8 mouse cellular contexts compared by ENCODE assay signal in genomic region chr17:79614691-79615588, GRCm38 (mm10). TPM values are rescaled to one million over a fixed set of nuclear protein-coding genes. Genes with fewer than 3 reads are reported as not detected.
DNase-seq lines count a peak whose midpoint lies in the region; ATAC-seq and TF ChIP-seq lines count a peak whose summit lies in the region.

No protein-coding gene starts in this region.

- no peaks in the 10 kb centered on the region for H3K27me3 ChIP-seq in forebrain, embryonic 12.5 days
- H3K27me3 ChIP-seq in heart, postnatal 0 days (ENCODE audit: control insufficient read depth, insufficient read depth, low read length), result no peaks in the 10 kb centered on the region
- H3K27me3 ChIP-seq in liver, embryonic 16.5 days (ENCODE audit: control insufficient read depth, insufficient read depth, low read depth, low read length), result no peaks in the 10 kb centered on the region
- no peaks in the 10 kb centered on the region for H3K27me3 ChIP-seq in neural tube, embryonic 12.5 days (replicated peaks)
- H3K27me3 ChIP-seq in stomach, postnatal 0 days (ENCODE audit: control insufficient read depth, insufficient read depth, low read length), result no peaks in the 10 kb centered on the region

- peak overlapping the region; percentile 79 for H3K4me3 ChIP-seq in forebrain, embryonic 12.5 days (replicated peaks)
- H3K4me3 ChIP-seq in heart, postnatal 0 days (ENCODE audit: low read depth, low read length), result peak overlapping the region; percentile 92
- H3K4me3 ChIP-seq in liver, embryonic 16.5 days (ENCODE audit: low read depth, low read length), result peak overlapping the region; percentile 81
- peak overlapping the region; percentile 82 for H3K4me3 ChIP-seq in neural tube, embryonic 12.5 days
- H3K4me3 ChIP-seq in stomach, postnatal 0 days (ENCODE audit: low read depth, low read length), result peak overlapping the region; percentile 77

- peaks cover 6% of the 10 kb centered on the region; the same call in 1 of the 2 replicates for H3K4me1 ChIP-seq in forebrain, embryonic 12.5 days
- no peaks in the 10 kb centered on the region; the same call in 1 of the 2 replicates for H3K4me1 ChIP-seq in heart, postnatal 0 days (ENCODE audit: control insufficient read depth, insufficient read depth)
- peaks cover 3% of the 10 kb centered on the region; the same call in 1 of the 2 replicates for H3K4me1 ChIP-seq in liver, embryonic 16.5 days (ENCODE audit: control insufficient read depth, low read depth, low read length)
- 0 out of 2 replicates have a peak, but pooled peaks cover 5% of the 10 kb centered on the region for H3K4me1 ChIP-seq in neural tube, embryonic 12.5 days
- no peaks in the 10 kb centered on the region for H3K4me1 ChIP-seq in stomach, postnatal 0 days (replicated peaks; ENCODE audit: control insufficient read depth, insufficient read depth)

- H3K27ac ChIP-seq in forebrain, embryonic 12.5 days, result peak overlapping the region; percentile 76
- H3K27ac ChIP-seq in heart, postnatal 0 days (ENCODE audit: low read depth), result peak overlapping the region; percentile 90
- peak overlapping the region; percentile 83 for H3K27ac ChIP-seq in liver, embryonic 16.5 days (ENCODE audit: low read length)
- peak overlapping the region; percentile 57; the same call in 1 of the 2 replicates for H3K27ac ChIP-seq in neural tube, embryonic 12.5 days
- peak overlapping the region; percentile 86 for H3K27ac ChIP-seq in stomach, postnatal 0 days (replicated peaks)

- H3K4me2 ChIP-seq in forebrain, embryonic 12.5 days, result peak overlapping the region; percentile 80
- H3K4me2 ChIP-seq in heart, postnatal 0 days (ENCODE audit: low read depth, low read length), result peak overlapping the region; percentile 69
- peak overlapping the region; percentile 81 for H3K4me2 ChIP-seq in liver, embryonic 16.5 days (ENCODE audit: low read depth, low read length)
- H3K4me2 ChIP-seq in neural tube, embryonic 12.5 days (replicated peaks), result peak overlapping the region; percentile 75
- H3K4me2 ChIP-seq in stomach, postnatal 0 days (replicated peaks; ENCODE audit: low read depth), result peak overlapping the region; percentile 83

- WGBS in forebrain, embryonic 12.5 days, result 2% methylated on average over 54 of the region's 57 CpGs
- WGBS in heart, postnatal 0 days, result 1% methylated on average over 49 of the region's 57 CpGs
- WGBS in liver, embryonic 16.5 days (ENCODE audit: insufficient replicate concordance), result 2% methylated on average over 57 of the region's 57 CpGs
- 3% methylated on average over 41 of the region's 57 CpGs for WGBS in neural tube, embryonic 12.5 days
- WGBS in stomach, postnatal 0 days, result 2% methylated on average over 44 of the region's 57 CpGs

- no peaks in the 10 kb centered on the region for H3K36me3 ChIP-seq in forebrain, embryonic 12.5 days (replicated peaks)
- H3K36me3 ChIP-seq in heart, postnatal 0 days (replicated peaks; ENCODE audit: control insufficient read depth, insufficient read depth, low read length), result no peaks in the 10 kb centered on the region
- no peaks in the 10 kb centered on the region for H3K36me3 ChIP-seq in liver, embryonic 16.5 days (ENCODE audit: control insufficient read depth, insufficient read depth)
- H3K36me3 ChIP-seq in neural tube, embryonic 12.5 days, result no peaks in the 10 kb centered on the region
- no peaks in the 10 kb centered on the region for H3K36me3 ChIP-seq in stomach, postnatal 0 days (ENCODE audit: control insufficient read depth, insufficient read depth, low read length)

- H3K9ac ChIP-seq in forebrain, embryonic 12.5 days, result peak overlapping the region; percentile 84
- H3K9ac ChIP-seq in heart, postnatal 0 days (replicated peaks; ENCODE audit: low read depth, low read length), result peak overlapping the region; percentile 83
- peak overlapping the region; percentile 71 for H3K9ac ChIP-seq in liver, embryonic 16.5 days (ENCODE audit: low read depth, low read length)
- H3K9ac ChIP-seq in neural tube, embryonic 12.5 days, result peak overlapping the region; percentile 87
- peak overlapping the region; percentile 95 for H3K9ac ChIP-seq in stomach, postnatal 0 days (ENCODE audit: low read length)

- no peaks in the 10 kb centered on the region for H3K9me3 ChIP-seq in forebrain, embryonic 12.5 days
- no peaks in the 10 kb centered on the region for H3K9me3 ChIP-seq in heart, postnatal 0 days (replicated peaks; ENCODE audit: control insufficient read depth, low read length)
- no peaks in the 10 kb centered on the region for H3K9me3 ChIP-seq in liver, embryonic 16.5 days (replicated peaks; ENCODE audit: control insufficient read depth, low read length)
- H3K9me3 ChIP-seq in neural tube, embryonic 12.5 days, result no peaks in the 10 kb centered on the region
- H3K9me3 ChIP-seq in stomach, postnatal 0 days (ENCODE audit: control insufficient read depth, low read length), result no peaks in the 10 kb centered on the region

- no peak for TF ChIP-seq CTCF in heart, postnatal 0 days (IDR thresholded peaks at IDR 0.05; ENCODE audit: low read depth)
- TF ChIP-seq CTCF in stomach, postnatal 0 days (IDR thresholded peaks at IDR 0.05; ENCODE audit: low read depth), result no peak

- 0 out of 2 replicates have a peak, but pooled peaks have one; percentile 33 for TF ChIP-seq EP300 in heart, postnatal 0 days (IDR thresholded peaks at IDR 0.05; ENCODE audit: low read depth)
- TF ChIP-seq EP300 in stomach, postnatal 0 days (optimal IDR thresholded peaks at IDR 0.05), result no peak

- peak; percentile 36 to 42 for DNase-seq in CD8-positive naive resting alpha-beta T cell, adult 2 months (ENCODE audit: low read depth in 2 of 2, low spot score in 2 of 2)
- DNase-seq in c-Kit-positive CD71-positive TER-119-negative erythroid progenitor cells, embryonic 14.5 days (ENCODE audit: low read depth), result peak; percentile 24
- peak; percentile 50 for DNase-seq in heart, postnatal 0 days (ENCODE audit: low spot score)
- peak; percentile 80 to 88 for DNase-seq in kidney, postnatal 4 days
- DNase-seq in stomach, postnatal 0 days (ENCODE audit: low spot score), result peak; percentile 75

- ATAC-seq in forebrain, embryonic 12.5 days (ENCODE audit: low FRiP score), result peak; percentile 92
- peak; percentile 90 for ATAC-seq in heart, postnatal 0 days (ENCODE audit: insufficient read depth, low read depth)
- ATAC-seq in liver, embryonic 16.5 days (ENCODE audit: low read depth), result peak; percentile 94
- peak; percentile 96 for ATAC-seq in neural tube, embryonic 12.5 days (ENCODE audit: low FRiP score, low read depth)
- ATAC-seq in stomach, postnatal 0 days (ENCODE audit: low FRiP score, low TSS enrichment), result peak; percentile 92

RNA-seq across cellular contexts. Expression of gene Rmdn2, which starts 3.3 kb away (rescaled TPM):
- polyA plus RNA-seq in forebrain, embryonic 12.5 days (2016; fragmentation: Nextera tagmentation; extraction: Ambion mirVana), result 5.3 and 5.4 TPM in 2 replicates
- 3.0 and 4.9 TPM in 2 replicates for total RNA-seq in heart, postnatal 0 days (2014; rRNA removed; ENCODE audit: low replicate concordance)
- polyA plus RNA-seq in heart, postnatal 0 days (2015; fragmentation: Nextera tagmentation; extraction: Ambion mirVana), result 11.4 and 12.0 TPM in 2 replicates
- polyA plus RNA-seq in liver, embryonic 16.5 days (2015; fragmentation: Nextera tagmentation; extraction: Ambion mirVana), result 4.4 and 4.9 TPM in 2 replicates
- polyA plus RNA-seq in neural tube, embryonic 12.5 days (2016; fragmentation: Nextera tagmentation; extraction: Ambion mirVana), result 6.3 and 6.9 TPM in 2 replicates
- polyA plus RNA-seq in stomach, postnatal 0 days (2015; fragmentation: Nextera tagmentation; extraction: Ambion mirVana), result 7.2 and 9.0 TPM in 2 replicates

Comparison
In these comparisons a context has a peak if more than half of its experiments do, and no peak if none do; other contexts are left out.
1. Peak in every context shown above with its lines: DNase-seq, ATAC-seq, H3K4me3 ChIP-seq and H3K27ac ChIP-seq.
2. DNase-seq: peak in every context shown above with its lines; median percentile 84 in kidney, postnatal 4 days; 75 in stomach, postnatal 0 days; 50 in heart, postnatal 0 days; 39 in CD8-positive naive resting alpha-beta T cell, adult 2 months; 24 in c-Kit-positive CD71-positive TER-119-negative erythroid progenitor cells, embryonic 14.5 days.